Mouse (Mus musculus) spleen, adult 2 months (tissue): ENCODE results near the gene Fgf23. TPM values are rescaled to one million over a fixed set of nuclear protein-coding genes. Genes with fewer than 3 reads are reported as not detected.

Source experiments
- DNase-seq, 2 experiments: peaks; one replicate each; pipeline versions ENCODE4 v3.0.0 to v3.0.0-alpha.2; 2012 to 2021; ENCODE audit warnings: low spot score in 2 of 2, low read depth in 1 of 2
- H3K27ac ChIP-seq: fragments of 200-500 bp; 2 replicates; pipeline ENCODE4 v1.5.1; 2012; ENCODE audit warnings: low read length, inconsistent platforms; ENCODE audit not compliant: insufficient read depth
- H3K27me3 ChIP-seq: fragments of 200-500 bp; 2 replicates; pipeline ENCODE4 v1.6.1; 2012; ENCODE audit warnings: mild to moderate bottlenecking, moderate library complexity, low read length, inconsistent platforms; ENCODE audit not compliant: control insufficient read depth, insufficient read depth
- H3K36me3 ChIP-seq: fragments of 200-500 bp; 2 replicates; pipeline ENCODE4 v1.6.1; 2012; ENCODE audit warnings: mild to moderate bottlenecking, low read length, inconsistent platforms; ENCODE audit not compliant: control insufficient read depth, insufficient read depth
- H3K4me1 ChIP-seq: fragments of 200-500 bp; 2 replicates; pipeline ENCODE4 v1.6.1; 2011; ENCODE audit warnings: inconsistent platforms; ENCODE audit not compliant: control insufficient read depth, insufficient read depth, insufficient read length
- H3K4me3 ChIP-seq: fragments of 200-500 bp; 2 replicates; pipeline ENCODE4 v1.5.1; 2011; ENCODE audit warnings: mild to moderate bottlenecking, inconsistent platforms; ENCODE audit not compliant: insufficient read depth, insufficient read length; ENCODE audit errors: extremely low read depth
- CTCF ChIP-seq: fragments of 200-500 bp; IDR thresholded peaks from 2 replicates; pipeline ENCODE4 v1.5.1; 2011; ENCODE audit warnings: mild to moderate bottlenecking, inconsistent platforms; ENCODE audit not compliant: insufficient read depth, insufficient read length, insufficient replicate concordance; ENCODE audit errors: extremely low read depth
- POLR2A ChIP-seq: fragments of 200-500 bp; IDR thresholded peaks from 2 replicates; pipeline ENCODE4 v1.6.1; 2011; ENCODE audit warnings: low read depth, low read length, inconsistent platforms
- WGBS: fragments of 180-500 bp; shearing (Covaris S2); methylation state at CpG from one replicate; pipeline ENCODE4 v1.1.7; 2018; 5-methylcytosine and 5-hydroxymethylcytosine counted together
- polyA plus RNA-seq: library from polyadenylated mRNA; depleted of rRNA; stranded (reverse); fragments of >200 nt; gene quantifications from 2 replicates; pipeline ENCODE4 v1.2.3, GENCODE M21; 2012

The Fgf23 gene
- polyA plus RNA-seq, 1 experiment: not detected

GRCm38 (mm10) chr6:127064815-127065214 lies 7.9 kb upstream of the Fgf23 start:
- no peak for DNase-seq
- no peaks in the 10 kb centered on the region for H3K36me3 ChIP-seq
- no peak overlapping the region for H3K27ac ChIP-seq
- H3K4me1 ChIP-seq: no peaks in the 10 kb centered on the region
- no peak overlapping the region for H3K4me3 ChIP-seq
- WGBS: 5% methylated on average over 14 of the region's 14 CpGs
- H3K27me3 ChIP-seq: no peaks in the 10 kb centered on the region
- no peak for TF ChIP-seq POLR2A
- TF ChIP-seq CTCF: no peak

- WGBS: 5% methylated on average over 59 of the region's 59 CpGs
- H3K4me1 ChIP-seq: peaks cover 3% of the 10 kb centered on the region; the same call in 1 of the 2 replicates
- H3K36me3 ChIP-seq: no peaks in the 10 kb centered on the region
- H3K27me3 ChIP-seq: peaks cover 2% of the 10 kb centered on the region; the same call in 1 of the 2 replicates
- no peak overlapping the region for H3K27ac ChIP-seq
- peak overlapping the region; percentile 36 for H3K4me3 ChIP-seq
- TF ChIP-seq POLR2A: no peak
- TF ChIP-seq CTCF: no peak
- peak in 1 of 2 experiments; percentile 9 for DNase-seq
Observed at GRCm38 (mm10) chr6:127079867-127080731, 7.4 kb downstream of the Fgf23 start.

DNA sequence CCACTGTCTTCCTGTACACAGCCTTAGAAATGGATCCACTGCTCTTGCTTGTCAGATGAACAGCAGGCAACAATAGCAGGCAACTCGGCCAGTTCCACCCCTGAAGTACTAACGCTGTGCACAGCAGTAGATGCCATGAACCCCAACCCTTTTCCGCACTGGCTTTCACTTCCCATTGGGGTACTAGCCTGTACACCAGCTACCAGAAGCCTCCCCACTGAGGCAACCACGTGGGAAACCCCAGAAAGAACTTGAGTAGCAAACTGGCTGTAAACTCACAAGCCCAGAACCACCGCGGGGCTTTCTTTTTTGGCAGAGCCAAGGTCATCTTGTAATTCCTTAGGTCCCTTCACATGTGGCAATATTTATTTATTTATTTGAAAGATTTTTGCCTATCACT lies 9.1 kb downstream of the Fgf23 start:
- H3K4me3 ChIP-seq: no peak overlapping the region
- no peaks in the 10 kb centered on the region for H3K36me3 ChIP-seq
- peaks cover 2% of the 10 kb centered on the region; the same call in 1 of the 2 replicates for H3K27me3 ChIP-seq
- WGBS: 58% methylated on average over 6 of the region's 6 CpGs
- TF ChIP-seq CTCF: no peak
- TF ChIP-seq POLR2A: no peak
- DNase-seq: no peak
- peaks cover 3% of the 10 kb centered on the region; the same call in 1 of the 2 replicates for H3K4me1 ChIP-seq
- no peak overlapping the region for H3K27ac ChIP-seq

DNA sequence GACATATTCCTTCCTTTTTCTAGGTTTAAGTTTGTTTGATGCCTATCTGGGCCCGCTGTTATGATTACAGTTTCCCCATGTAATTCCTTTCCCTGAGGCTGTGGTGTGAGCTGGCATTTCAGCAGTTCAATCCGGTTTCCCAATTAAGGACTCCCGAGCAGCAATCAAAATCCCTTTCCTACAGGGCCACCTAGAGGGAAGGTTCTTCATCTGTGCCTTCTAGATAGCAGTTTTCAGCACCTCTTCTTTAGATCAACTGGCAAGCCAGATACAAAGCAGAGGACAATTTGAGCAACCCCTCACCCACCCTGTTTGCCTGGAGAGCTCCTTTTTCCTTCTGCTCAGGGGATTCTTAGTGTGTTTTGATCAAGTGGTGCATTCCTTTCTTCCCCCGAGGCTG lies 14.0 kb downstream of the Fgf23 start:
- 82% methylated on average over 4 of the region's 4 CpGs for WGBS
- no peak overlapping the region for H3K27ac ChIP-seq
- no peak for DNase-seq
- TF ChIP-seq POLR2A (no peak), CTCF (no peak)
- peaks cover 17% of the 10 kb centered on the region for H3K36me3 ChIP-seq
- no peaks in the 10 kb centered on the region for H3K27me3 ChIP-seq
- H3K4me3 ChIP-seq: no peak overlapping the region
- no peaks in the 10 kb centered on the region for H3K4me1 ChIP-seq

- Histone ChIP-seq H3K4me1 (no peaks in the 10 kb centered on the region), H3K27me3 (no peaks in the 10 kb centered on the region), H3K36me3 (peaks cover 12% of the 10 kb centered on the region), H3K4me3 (no peak overlapping the region), H3K27ac (no peak overlapping the region)
- 81% methylated on average over 7 of the region's 7 CpGs for WGBS
- TF ChIP-seq CTCF: peak; percentile 13; the same call in 1 of the 2 replicates
- TF ChIP-seq POLR2A: no peak
- no peak for DNase-seq
Observed at GRCm38 (mm10) chr6:127094565-127094964, 21.9 kb downstream of the Fgf23 start.

GRCm38 (mm10) chr6:127103506-127104275 lies 31.0 kb downstream of the Fgf23 start:
- TF ChIP-seq POLR2A (no peak), CTCF (no peak)
- H3K4me3 ChIP-seq: no peak overlapping the region
- H3K4me1 ChIP-seq: no peaks in the 10 kb centered on the region; the same call in 1 of the 2 replicates
- no peaks in the 10 kb centered on the region for H3K27me3 ChIP-seq
- 90% methylated on average over 6 of the region's 6 CpGs for WGBS
- no peak for DNase-seq
- peaks cover 10% of the 10 kb centered on the region for H3K36me3 ChIP-seq
- no peak overlapping the region for H3K27ac ChIP-seq
